Mouse (Mus musculus): ENCODE measurements around the gene Rfx1.

GRCm38 (mm10) chr8:84023631-84024030 lies 43.0 kb upstream of the Rfx1 start:
- TF ChIP-seq POLR2A (IDR thresholded peaks at IDR 0.05; ENCODE audit: insufficient read depth, low read depth, low read length), result no peak
- TF ChIP-seq CTCF (IDR thresholded peaks at IDR 0.05; ENCODE audit: insufficient read depth, low read depth, low read length), result no peak
